Mouse (Mus musculus) heart, postnatal 0 days (tissue): ENCODE measurements around the gene Adprhl2. TPM values are rescaled to one million over a fixed set of nuclear protein-coding genes. Genes with fewer than 3 reads are reported as not detected.
A peak's percentile ranks its signal among the peaks of the same experiment; 100 is the strongest.

Experiments used
- ATAC-seq: fragments of 200-750 bp; cut with Nextera tagmentation; 2 replicates; pipeline ENCODE4 v1.8.0; 2017; ENCODE audit warnings: low read depth, moderate number of reproducible peaks, moderate library complexity; ENCODE audit not compliant: insufficient read depth
- DNase-seq: peaks from one replicate; pipeline ENCODE4 v3.0.0-alpha.2; 2016; ENCODE audit warnings: low spot score
- H3K27ac ChIP-seq: fragments of 300-500 bp; sonication (generic); 2 replicates; pipeline ENCODE4 v1.5.1; 2014; ENCODE audit warnings: low read depth, mild to moderate bottlenecking
- H3K27me3 ChIP-seq: fragments of 300-500 bp; sonication (generic); 2 replicates; pipeline ENCODE4 v1.6.1; 2014; ENCODE audit warnings: low read length, mixed read lengths; ENCODE audit not compliant: control insufficient read depth, insufficient read depth
- H3K36me3 ChIP-seq: fragments of 300-500 bp; sonication (generic); replicated peaks from 2 replicates; pipeline ENCODE4 v1.6.1; 2014; ENCODE audit warnings: low read length, mixed read lengths; ENCODE audit not compliant: control insufficient read depth, insufficient read depth
- H3K4me1 ChIP-seq: fragments of 300-500 bp; sonication (generic); 2 replicates; pipeline ENCODE4 v1.6.1; 2014; ENCODE audit warnings: antibody characterized with exemption; ENCODE audit not compliant: control insufficient read depth, insufficient read depth
- H3K4me2 ChIP-seq: fragments of 300-500 bp; sonication (generic); 2 replicates; pipeline ENCODE4 v1.6.1; 2014; ENCODE audit warnings: low read depth, mild to moderate bottlenecking, low read length, moderate library complexity
- H3K4me3 ChIP-seq: fragments of 300-500 bp; sonication (generic); 2 replicates; pipeline ENCODE4 v1.5.1; 2014; ENCODE audit warnings: low read depth, low read length
- H3K9ac ChIP-seq: fragments of 300-500 bp; sonication (generic); replicated peaks from 2 replicates; pipeline ENCODE4 v1.6.1; 2014; ENCODE audit warnings: low read depth, low read length, mixed read lengths
- H3K9me3 ChIP-seq: fragments of 300-500 bp; sonication (generic); replicated peaks from 2 replicates; pipeline ENCODE4 v1.6.1; 2016; ENCODE audit warnings: low read length; ENCODE audit not compliant: control insufficient read depth
- CTCF ChIP-seq: IDR thresholded peaks from 2 replicates; pipeline ENCODE4 v1.5.1; 2016; ENCODE audit warnings: antibody characterized with exemption, control low read depth, low read depth
- EP300 ChIP-seq: IDR thresholded peaks from 2 replicates; pipeline ENCODE4 v1.6.1; 2016; ENCODE audit warnings: antibody characterized with exemption, low read depth
- WGBS: fragments of 180-500 bp; shearing (Covaris S2); extraction: QIAGEN DNeasy Blood & Tissue Kit; methylation state at CpG from one replicate; pipeline ENCODE4 v1.1.7; 2014; 5-methylcytosine and 5-hydroxymethylcytosine counted together
- polyA plus RNA-seq: library from polyadenylated mRNA; unstranded; fragments of >200 nt; fragmentation: Nextera tagmentation; extraction: Ambion mirVana; gene quantifications from 2 replicates; pipeline ENCODE4 v1.2.1, GENCODE M21; 2015
- total RNA-seq: library from RNA; depleted of rRNA; stranded (reverse); fragments of >200 nt; gene quantifications from 2 replicates; pipeline ENCODE4 v1.2.3, GENCODE M21; 2014; ENCODE audit warnings: low replicate concordance

The Adprhl2 gene
- total and polyA plus RNA-seq, 2 experiments from 2014 or later: 23.2 to 30.2 TPM

DNA sequence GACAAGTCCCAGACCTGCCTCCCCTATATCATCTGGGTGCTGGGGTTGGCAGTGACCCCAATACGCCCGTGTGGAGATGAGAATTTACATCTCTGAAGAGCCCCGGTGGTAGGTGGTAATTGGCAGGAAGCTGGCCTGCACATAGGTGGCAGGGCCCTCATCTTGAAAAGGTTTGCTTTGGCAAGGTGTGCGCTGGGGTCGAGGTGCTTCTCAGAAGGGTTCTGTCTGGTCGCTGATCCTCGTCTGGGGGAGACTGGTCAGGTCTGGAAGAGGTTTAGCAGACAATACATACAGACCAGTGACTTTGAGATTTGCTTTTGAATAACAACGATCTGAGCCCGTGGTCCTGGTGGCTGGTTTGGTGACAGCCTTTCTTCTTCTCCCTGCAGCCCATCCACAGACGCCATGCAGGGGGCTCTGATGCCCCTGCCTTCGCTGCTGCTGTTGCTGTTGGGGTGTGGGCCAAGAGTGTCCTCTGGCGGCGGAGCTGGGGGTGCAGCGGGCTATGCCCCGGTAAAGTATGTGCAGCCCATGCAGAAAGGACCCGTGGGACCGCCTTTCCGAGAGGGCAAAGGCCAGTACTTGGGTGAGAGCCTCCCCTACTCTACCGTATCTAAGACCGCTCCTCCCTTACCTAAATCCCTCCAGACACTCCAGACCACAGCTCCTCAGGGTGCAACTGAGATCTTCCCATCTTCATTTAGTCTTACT is 12.1 kb downstream of the Adprhl2 start:
- Histone ChIP-seq H3K4me1 (0 out of 2 replicates have a peak, but pooled peaks cover 3% of the 10 kb centered on the region), H3K4me3 (no peak overlapping the region), H3K27ac (no peak overlapping the region), H3K9ac (no peak overlapping the region), H3K36me3 (no peaks in the 10 kb centered on the region), H3K9me3 (no peaks in the 10 kb centered on the region), H3K27me3 (0 out of 2 replicates have a peak, but pooled peaks cover 10% of the 10 kb centered on the region), H3K4me2 (peak overlapping the region; percentile 44)
- 19% methylated on average over 20 of the region's 20 CpGs for WGBS
- TF ChIP-seq CTCF: peak; percentile 35; the same call in 1 of the 2 replicates
- no peak for TF ChIP-seq EP300
- DNase-seq: peak; percentile 5
- ATAC-seq: 0 out of 2 replicates have a peak, but pooled peaks have one; percentile 9

DNA sequence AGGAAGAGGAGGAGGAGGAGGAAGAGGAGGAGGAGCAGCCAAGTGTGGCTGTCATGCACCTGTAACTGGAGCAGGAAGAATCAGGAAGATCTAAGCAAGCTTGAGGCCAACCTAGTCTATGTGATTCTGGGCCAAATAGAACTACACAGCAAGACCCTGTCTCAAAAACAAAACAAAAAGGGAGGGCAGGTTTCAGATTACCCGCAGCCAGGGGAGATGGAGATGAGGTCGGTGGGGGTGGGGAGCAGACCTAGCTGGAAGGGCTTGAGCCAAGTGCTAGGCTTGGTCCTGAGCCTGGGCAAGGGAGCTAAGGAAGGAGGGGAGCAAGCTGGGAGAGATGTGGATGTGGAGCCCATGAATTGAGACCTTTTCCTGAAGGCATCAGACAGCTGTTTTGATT is 14.7 kb downstream of the Adprhl2 start:
- Histone ChIP-seq H3K27ac (no peak overlapping the region), H3K4me2 (no peak overlapping the region), H3K9ac (no peak overlapping the region), H3K4me1 (0 out of 2 replicates have a peak, but pooled peaks cover 3% of the 10 kb centered on the region), H3K4me3 (no peak overlapping the region), H3K9me3 (no peaks in the 10 kb centered on the region), H3K36me3 (no peaks in the 10 kb centered on the region), H3K27me3 (peaks cover 25% of the 10 kb centered on the region)
- ATAC-seq: no peak
- WGBS: 14% methylated on average over 2 of the region's 2 CpGs
- DNase-seq: no peak
- TF ChIP-seq EP300: no peak

DNA sequence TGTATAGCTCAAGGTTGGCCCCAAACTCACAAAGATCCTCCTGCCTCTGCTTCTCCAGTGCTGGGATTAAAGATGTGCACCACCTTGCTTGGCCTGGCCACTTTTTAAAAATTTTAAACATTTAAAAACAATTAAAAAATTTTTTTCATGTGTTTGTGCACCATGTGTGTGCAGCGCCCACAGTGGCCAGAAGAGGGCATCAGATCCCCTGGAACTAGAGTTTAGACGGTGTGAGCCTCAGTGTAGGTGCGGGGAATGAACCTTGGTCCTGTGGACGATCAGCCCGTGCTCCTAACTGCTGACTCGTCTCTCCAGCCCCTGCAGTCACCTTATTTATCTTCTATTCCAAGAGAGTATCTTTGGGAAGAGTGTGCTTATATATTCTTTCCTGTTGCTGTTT is 15.4 kb downstream of the Adprhl2 start:
- Histone ChIP-seq H3K9ac (no peak overlapping the region), H3K36me3 (no peaks in the 10 kb centered on the region), H3K4me1 (peaks cover 3% of the 10 kb centered on the region; the same call in 1 of the 2 replicates), H3K4me3 (no peak overlapping the region), H3K9me3 (no peaks in the 10 kb centered on the region), H3K27me3 (peaks cover 33% of the 10 kb centered on the region), H3K27ac (no peak overlapping the region), H3K4me2 (no peak overlapping the region)
- no peak for ATAC-seq
- WGBS: 86% methylated on average over 6 of the region's 6 CpGs
- TF ChIP-seq EP300: no peak
- TF ChIP-seq CTCF: no peak
- DNase-seq: peak; percentile 1

DNA sequence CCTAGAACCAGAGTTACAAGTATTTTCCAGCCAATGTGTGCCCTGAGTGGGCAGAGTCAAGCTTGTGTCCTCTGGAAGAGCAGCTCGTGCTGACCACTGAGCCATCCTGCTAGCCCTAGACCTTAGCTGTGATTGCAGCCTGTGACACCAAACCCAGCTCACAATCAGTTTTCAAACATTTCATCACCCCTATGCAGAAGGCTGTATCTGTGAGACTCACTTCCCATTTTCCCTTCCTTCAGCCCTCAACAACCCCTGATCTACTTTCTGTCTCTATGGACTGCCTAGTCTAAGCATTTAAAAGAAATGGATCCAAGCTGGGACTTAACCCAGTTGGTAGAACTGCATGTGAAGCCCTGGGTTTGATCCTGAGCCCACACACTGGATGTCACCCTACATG is 16.1 kb downstream of the Adprhl2 start:
- 83% methylated on average over 1 of the region's 1 CpGs for WGBS
- H3K36me3 ChIP-seq: no peaks in the 10 kb centered on the region
- no peak for TF ChIP-seq CTCF
- no peak for TF ChIP-seq EP300
- ATAC-seq (no peak), DNase-seq (no peak)
- H3K4me1 ChIP-seq: peaks cover 3% of the 10 kb centered on the region; the same call in 1 of the 2 replicates
- H3K4me2 ChIP-seq: no peak overlapping the region
- H3K4me3 ChIP-seq: no peak overlapping the region
- no peak overlapping the region for H3K9ac ChIP-seq
- peaks cover 39% of the 10 kb centered on the region for H3K27me3 ChIP-seq
- H3K9me3 ChIP-seq: no peaks in the 10 kb centered on the region
- no peak overlapping the region for H3K27ac ChIP-seq

DNA sequence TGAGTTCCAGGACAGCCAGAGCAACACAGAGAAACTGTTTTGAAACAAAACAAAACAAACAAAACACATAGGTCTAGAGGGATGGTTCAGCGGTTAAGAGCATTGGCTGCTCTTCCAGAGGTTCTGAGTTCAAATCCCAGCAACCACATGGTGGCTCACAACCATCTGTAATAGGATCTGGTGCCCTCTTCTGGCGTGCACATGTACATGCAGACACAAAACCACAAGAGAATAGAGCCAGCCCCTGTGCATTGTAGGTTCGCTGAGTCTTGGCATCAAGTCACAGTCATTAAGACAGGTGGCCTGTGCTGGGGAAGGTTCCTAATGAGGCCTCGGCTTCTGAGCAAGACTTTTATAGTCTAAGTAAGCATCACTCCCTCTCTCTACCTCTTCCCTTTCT is 17.6 kb downstream of the Adprhl2 start:
- 63% methylated on average over 4 of the region's 4 CpGs for WGBS
- H3K4me3 ChIP-seq: no peak overlapping the region

More for the DNA sequence above, 17.6 kb downstream of the Adprhl2 start:
- no peak for DNase-seq
- Histone ChIP-seq H3K4me2 (no peak overlapping the region), H3K27ac (no peak overlapping the region), H3K36me3 (no peaks in the 10 kb centered on the region), H3K9me3 (no peaks in the 10 kb centered on the region), H3K4me1 (no peaks in the 10 kb centered on the region; the same call in 1 of the 2 replicates), H3K27me3 (peaks cover 40% of the 10 kb centered on the region), H3K9ac (no peak overlapping the region)
- TF ChIP-seq EP300: no peak
- no peak for TF ChIP-seq CTCF
- ATAC-seq: no peak
